Mouse (Mus musculus) liver, embryonic 12.5 days (tissue): ENCODE results near the gene Hfe. TPM values are rescaled to one million over a fixed set of nuclear protein-coding genes. Genes with fewer than 3 reads are reported as not detected.

Experiments used
- ATAC-seq: fragments of 200-750 bp; cut with Nextera tagmentation; 2 replicates; pipeline ENCODE4 v1.8.0; 2017; ENCODE audit warnings: moderate number of reproducible peaks, mild to moderate bottlenecking, moderate library complexity
- H3K27ac ChIP-seq: fragments of 300-500 bp; sonication (generic); 2 replicates; pipeline ENCODE4 v1.5.1; 2016; ENCODE audit warnings: mild to moderate bottlenecking
- H3K27me3 ChIP-seq: fragments of 300-500 bp; sonication (generic); replicated peaks from 2 replicates; pipeline ENCODE4 v1.6.1; 2016; ENCODE audit warnings: mild to moderate bottlenecking, moderate library complexity
- H3K36me3 ChIP-seq: fragments of 300-500 bp; sonication (generic); 2 replicates; pipeline ENCODE4 v1.6.1; 2016; ENCODE audit warnings: mild to moderate bottlenecking, moderate library complexity
- H3K4me1 ChIP-seq: fragments of 300-500 bp; sonication (generic); 2 replicates; pipeline ENCODE4 v1.6.1; 2016
- H3K4me2 ChIP-seq: fragments of 300-500 bp; sonication (generic); 2 replicates; pipeline ENCODE4 v1.6.1; 2016; ENCODE audit warnings: mild to moderate bottlenecking, moderate library complexity
- H3K4me3 ChIP-seq: fragments of 300-500 bp; sonication (generic); 2 replicates; pipeline ENCODE4 v1.5.1; 2016; ENCODE audit warnings: mild to moderate bottlenecking, moderate library complexity
- H3K9ac ChIP-seq: fragments of 300-500 bp; sonication (generic); 2 replicates; pipeline ENCODE4 v1.6.1; 2016; ENCODE audit warnings: mild to moderate bottlenecking, moderate library complexity
- H3K9me3 ChIP-seq: fragments of 300-500 bp; sonication (generic); replicated peaks from 2 replicates; pipeline ENCODE4 v1.6.1; 2016; ENCODE audit warnings: mild to moderate bottlenecking, moderate library complexity
- WGBS: fragments of 180-500 bp; shearing (Covaris S2); methylation state at CpG from one replicate; pipeline ENCODE4 v1.1.7; 2016; ENCODE audit not compliant: insufficient replicate concordance; 5-methylcytosine and 5-hydroxymethylcytosine counted together
- microRNA-seq: library from miRNA; unstranded; fragments of <30 nt; microRNA quantifications from one replicate; pipeline ENCODE4, GENCODE M21; 2017
- polyA plus RNA-seq: library from polyadenylated mRNA; unstranded; fragments of >200 nt; fragmentation: Nextera tagmentation; extraction: Ambion mirVana; gene quantifications from 2 replicates; pipeline ENCODE4 v1.2.1, GENCODE M21; 2016

Hfe gene
- polyA plus RNA-seq, 1 experiment from 2014 or later, result 5.7 TPM

DNA sequence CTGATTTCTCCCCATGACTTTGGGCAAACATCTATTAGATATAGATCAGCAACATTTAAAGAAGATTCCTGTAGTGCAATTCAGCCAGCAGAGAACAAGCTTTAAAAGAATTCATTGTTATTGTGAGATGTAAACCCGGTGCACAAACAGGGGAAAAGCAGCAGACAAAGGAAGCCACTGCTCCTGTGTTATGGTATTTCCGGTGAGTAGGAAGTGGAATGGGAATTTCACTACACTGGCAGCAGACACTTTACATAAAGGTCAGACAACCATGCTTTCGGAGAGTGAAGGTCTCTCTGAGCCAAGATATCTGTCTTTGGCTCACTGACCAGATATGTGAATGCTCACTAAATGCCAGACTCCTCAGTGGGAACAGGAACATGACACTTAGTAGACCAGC lies 48.1 kb downstream of the Hfe start:
- Histone ChIP-seq H3K9me3 (no peaks in the 10 kb centered on the region), H3K4me3 (no peak overlapping the region), H3K36me3 (no peaks in the 10 kb centered on the region), H3K27ac (no peak overlapping the region), H3K4me2 (no peak overlapping the region), H3K9ac (no peak overlapping the region), H3K27me3 (peaks cover 14% of the 10 kb centered on the region; the same call in 1 of the 2 replicates), H3K4me1 (no peaks in the 10 kb centered on the region)
- ATAC-seq, result no peak
- WGBS, result 72% methylated on average over 3 of the region's 3 CpGs

DNA sequence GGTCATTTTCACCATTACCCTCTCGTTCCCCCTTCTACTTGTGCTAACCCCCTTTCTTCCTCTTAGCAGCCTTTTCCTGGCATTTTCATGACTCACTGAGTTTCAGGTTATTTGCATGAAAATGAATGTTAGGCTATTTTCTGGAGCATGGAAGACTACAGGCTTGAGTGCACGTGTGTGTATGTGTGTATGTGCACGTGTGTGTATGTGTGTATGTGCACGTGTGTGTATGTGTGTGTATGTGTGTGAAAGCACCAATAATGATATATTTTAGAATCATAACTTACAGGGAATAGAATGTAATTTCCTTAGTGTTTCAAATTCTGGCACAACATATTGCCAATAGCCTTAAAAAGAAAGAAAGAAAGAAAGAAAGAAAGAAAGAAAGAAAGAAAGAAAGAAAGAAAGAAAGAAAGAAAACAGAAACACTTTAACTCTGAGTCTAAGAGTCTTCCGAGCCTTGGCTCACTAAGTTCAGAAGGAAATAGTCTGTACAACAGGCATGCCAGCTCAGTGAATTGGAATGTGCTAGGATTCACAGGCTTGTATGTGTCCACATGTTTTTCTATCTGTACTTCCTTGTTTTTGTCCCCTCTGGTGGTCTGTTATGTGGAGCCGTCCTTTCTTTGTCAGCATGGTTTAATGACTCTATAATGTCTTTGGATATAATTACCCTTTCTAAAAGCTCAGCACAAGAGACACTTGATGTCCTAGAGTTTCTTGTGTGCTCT lies 50.9 kb downstream of the Hfe start:
- ATAC-seq, result no peak
- peaks cover 7% of the 10 kb centered on the region; the same call in 1 of the 2 replicates for H3K27me3 ChIP-seq
- H3K36me3 ChIP-seq, result no peaks in the 10 kb centered on the region
- no peaks in the 10 kb centered on the region for H3K4me1 ChIP-seq
- no peaks in the 10 kb centered on the region for H3K9me3 ChIP-seq
- no peak overlapping the region for H3K9ac ChIP-seq
- H3K4me3 ChIP-seq, result no peak overlapping the region
- 50% methylated on average over 6 of the region's 6 CpGs for WGBS
- H3K27ac ChIP-seq, result no peak overlapping the region
- no peak overlapping the region for H3K4me2 ChIP-seq

Small RNA genes within 50 kb of the gene (microRNA-seq; reads per million reads assigned to microRNA genes)
- not detected for gene Gm44314
- not detected for gene Gm44350
- gene Gm44484, result not detected

Other genes with a start within 250 kb of the Hfe start
- gene Btn1a1, start 245.0 kb downstream of the Hfe start, polyA plus RNA-seq, result 1.9 and 2.5 TPM in 2 replicates
- gene Btn2a2, start 222.0 kb downstream of the Hfe start, polyA plus RNA-seq, result 0.07 TPM in 1 of 2 replicates, not detected in the other
- 4.4 and 4.7 TPM in 2 replicates for gene Hist1h4h, start 179.8 kb downstream of the Hfe start, polyA plus RNA-seq
- gene Hist1h2af, start 176.9 kb downstream of the Hfe start, polyA plus RNA-seq, result 7.8 and 13.9 TPM in 2 replicates
- gene Hist1h3g, start 175.4 kb downstream of the Hfe start, polyA plus RNA-seq, result 12.9 and 16.3 TPM in 2 replicates
- gene Hist1h2bh, start 167.5 kb downstream of the Hfe start, polyA plus RNA-seq, result 1.4 and 1.5 TPM in 2 replicates
- gene Hist1h3f, start 166.8 kb downstream of the Hfe start, polyA plus RNA-seq, result 1.3 and 1.6 TPM in 2 replicates
- 1.1 and 1.6 TPM in 2 replicates for gene Hist1h4f, start 159.2 kb downstream of the Hfe start, polyA plus RNA-seq
- 0.89 and 0.93 TPM in 2 replicates for gene Hist1h1d, start 157.6 kb downstream of the Hfe start, polyA plus RNA-seq
- 4.9 and 6.2 TPM in 2 replicates for gene Hist1h3e, start 148.5 kb downstream of the Hfe start, polyA plus RNA-seq
- gene Hist1h2ae, start 139.6 kb downstream of the Hfe start, polyA plus RNA-seq, result 106 and 109 TPM in 2 replicates
- 10.7 and 14.4 TPM in 2 replicates for gene Hist1h2bg, start 139.5 kb downstream of the Hfe start, polyA plus RNA-seq
- gene Hist1h2bf, start 136.7 kb downstream of the Hfe start, polyA plus RNA-seq, result 7.1 and 9.9 TPM in 2 replicates
- gene Hist1h2ad, start 136.5 kb downstream of the Hfe start, polyA plus RNA-seq, result 1.2 and 3.1 TPM in 2 replicates
- 5.3 and 6.2 TPM in 2 replicates for gene Hist1h3d, start 135.1 kb downstream of the Hfe start, polyA plus RNA-seq
- gene Hist1h4d, start 129.3 kb downstream of the Hfe start, polyA plus RNA-seq, result 128 and 134 TPM in 2 replicates
- 2.1 and 2.2 TPM in 2 replicates for gene Hist1h2be, start 89.7 kb downstream of the Hfe start, polyA plus RNA-seq
- gene Hist1h1e, start 88.3 kb downstream of the Hfe start, polyA plus RNA-seq, result 26.5 and 27.9 TPM in 2 replicates
- 0.91 and 1.3 TPM in 2 replicates for gene Hist1h2ac, start 26.9 kb downstream of the Hfe start, polyA plus RNA-seq
- 75.3 and 75.6 TPM in 2 replicates for gene Hist1h2bc, start 26.7 kb downstream of the Hfe start, polyA plus RNA-seq
- not detected in 2 replicates for gene Hist1h1t, start 15.0 kb downstream of the Hfe start, polyA plus RNA-seq
- 8.6 and 11.6 TPM in 2 replicates for gene Hist1h4c, start 12.4 kb downstream of the Hfe start, polyA plus RNA-seq
- gene Hist1h1c, start 28.0 kb upstream of the Hfe start, polyA plus RNA-seq, result 56.9 and 57.2 TPM in 2 replicates
- gene Hist1h3c, start 34.7 kb upstream of the Hfe start, polyA plus RNA-seq, result 4.8 and 6.7 TPM in 2 replicates
- 4.6 and 5.5 TPM in 2 replicates for gene Hist1h2bb, start 35.9 kb upstream of the Hfe start, polyA plus RNA-seq
- 70.3 TPM in 2 replicates for gene Hist1h2ab, start 40.3 kb upstream of the Hfe start, polyA plus RNA-seq
- gene Hist1h3b, start 41.4 kb upstream of the Hfe start, polyA plus RNA-seq, result 15.2 and 16.6 TPM in 2 replicates
- gene Hist1h4b, start 46.2 kb upstream of the Hfe start, polyA plus RNA-seq, result 4.5 and 5.7 TPM in 2 replicates
- gene Hist1h4a, start 50.4 kb upstream of the Hfe start, polyA plus RNA-seq, result 0.44 and 0.93 TPM in 2 replicates
- 5.5 and 6.8 TPM in 2 replicates for gene Hist1h3a, start 51.5 kb upstream of the Hfe start, polyA plus RNA-seq
- gene Hist1h1a, start 52.8 kb upstream of the Hfe start, polyA plus RNA-seq, result 4.9 and 5.8 TPM in 2 replicates
- gene Trim38, start 59.1 kb upstream of the Hfe start, polyA plus RNA-seq, result not detected in 2 replicates
- 0.35 and 0.43 TPM in 2 replicates for gene Slc17a2, start 96.1 kb upstream of the Hfe start, polyA plus RNA-seq
- gene Slc17a3, start 128.6 kb upstream of the Hfe start, polyA plus RNA-seq, result 0.72 and 0.79 TPM in 2 replicates
- not detected in 2 replicates for gene Slc17a1, start 156.9 kb upstream of the Hfe start, polyA plus RNA-seq
- gene Slc17a4, start 204.2 kb upstream of the Hfe start, polyA plus RNA-seq, result 0.06 TPM in 1 of 2 replicates, not detected in the other
- not detected in 2 replicates for gene Hist1h2ba, start 223.3 kb upstream of the Hfe start, polyA plus RNA-seq
- not detected in 2 replicates for gene Hist1h2aa, start 223.6 kb upstream of the Hfe start, polyA plus RNA-seq